Mouse (Mus musculus) limb, embryonic 11.5 days (tissue): ENCODE measurements around the gene Rasgef1b. TPM values are rescaled to one million over a fixed set of nuclear protein-coding genes. Genes with fewer than 3 reads are reported as not detected.

Source experiments
- ATAC-seq: fragments of 200-750 bp; cut with Nextera tagmentation; 2 replicates; pipeline ENCODE4 v1.8.0; 2017; ENCODE audit warnings: low read depth; ENCODE audit not compliant: insufficient number of reproducible peaks, low FRiP score, low TSS enrichment
- DNase-seq: peaks from one replicate; pipeline ENCODE4 v3.0.0-alpha.2; 2015; ENCODE audit warnings: low spot score
- H3K27ac ChIP-seq: fragments of 300-500 bp; sonication (generic); replicated peaks from 2 replicates; pipeline ENCODE4 v1.5.1; 2014; ENCODE audit warnings: low read depth, mild to moderate bottlenecking, low read length
- H3K27me3 ChIP-seq: fragments of 300-500 bp; sonication (generic); 2 replicates; pipeline ENCODE4 v1.6.1; 2014; ENCODE audit warnings: mild to moderate bottlenecking, low read length, mixed read lengths; ENCODE audit not compliant: control insufficient read depth, insufficient read depth
- H3K36me3 ChIP-seq: fragments of 300-500 bp; sonication (generic); 2 replicates; pipeline ENCODE4 v1.6.1; 2014; ENCODE audit warnings: mild to moderate bottlenecking, low read length, moderate library complexity, mixed read lengths; ENCODE audit not compliant: control insufficient read depth, insufficient read depth
- H3K4me1 ChIP-seq: fragments of 300-500 bp; sonication (generic); 2 replicates; pipeline ENCODE4 v1.6.1; 2014; ENCODE audit warnings: low read length, mixed read lengths; ENCODE audit not compliant: control insufficient read depth, insufficient read depth
- H3K4me2 ChIP-seq: fragments of 300-500 bp; sonication (generic); 2 replicates; pipeline ENCODE4 v1.6.1; 2014; ENCODE audit warnings: low read depth, mild to moderate bottlenecking, moderate library complexity; ENCODE audit not compliant: severe bottlenecking
- H3K4me3 ChIP-seq: fragments of 300-500 bp; sonication (generic); 2 replicates; pipeline ENCODE4 v1.5.1; 2014; ENCODE audit warnings: low read depth, low read length
- H3K9ac ChIP-seq: fragments of 300-500 bp; sonication (generic); 2 replicates; pipeline ENCODE4 v1.6.1; 2014; ENCODE audit warnings: mild to moderate bottlenecking, low read length
- H3K9me3 ChIP-seq: fragments of 300-500 bp; sonication (generic); 2 replicates; pipeline ENCODE4 v1.6.1; 2016; ENCODE audit warnings: low read length; ENCODE audit not compliant: control insufficient read depth
- WGBS: fragments of 180-500 bp; shearing (Covaris S2); extraction: QIAGEN DNeasy Blood & Tissue Kit; methylation state at CpG from one replicate; pipeline ENCODE4 v1.1.7; 2014; 5-methylcytosine and 5-hydroxymethylcytosine counted together
- polyA plus RNA-seq: library from polyadenylated mRNA; unstranded; fragments of >200 nt; fragmentation: Nextera tagmentation; extraction: Ambion mirVana; gene quantifications from 2 replicates; pipeline ENCODE4 v1.2.1, GENCODE M21; 2014

The Rasgef1b gene
- polyA plus RNA-seq, 1 experiment from 2014 or later = 59.9 TPM

DNA sequence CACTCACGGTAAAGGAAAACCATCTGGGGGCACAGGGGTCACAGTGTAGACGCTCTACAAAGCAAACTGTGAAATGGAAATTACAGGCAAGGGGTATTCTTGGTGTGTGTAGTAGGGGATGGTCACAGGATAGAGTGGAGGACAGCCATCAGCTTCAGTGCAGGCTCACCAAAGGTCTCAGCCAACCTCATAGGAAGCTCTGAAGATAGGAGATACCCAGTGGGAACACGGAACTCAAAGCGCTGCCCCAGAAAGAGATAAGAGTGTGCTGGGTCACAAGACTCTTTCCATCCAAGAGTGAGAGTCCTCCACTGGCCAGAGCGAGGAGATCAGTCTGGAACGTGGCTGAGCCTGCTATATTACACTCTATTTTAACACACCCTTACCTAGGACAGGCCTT lies 166.8 kb downstream of the Rasgef1b start:
- Histone ChIP-seq H3K4me2 (no peak overlapping the region), H3K9me3 (no peaks in the 10 kb centered on the region), H3K4me1 (peaks cover 13% of the 10 kb centered on the region), H3K27ac (no peak overlapping the region), H3K27me3 (no peaks in the 10 kb centered on the region), H3K36me3 (no peaks in the 10 kb centered on the region), H3K9ac (no peak overlapping the region), H3K4me3 (no peak overlapping the region)
- 84% methylated on average over 6 of the region's 6 CpGs for WGBS
- DNase-seq (no peak), ATAC-seq (no peak)

DNA sequence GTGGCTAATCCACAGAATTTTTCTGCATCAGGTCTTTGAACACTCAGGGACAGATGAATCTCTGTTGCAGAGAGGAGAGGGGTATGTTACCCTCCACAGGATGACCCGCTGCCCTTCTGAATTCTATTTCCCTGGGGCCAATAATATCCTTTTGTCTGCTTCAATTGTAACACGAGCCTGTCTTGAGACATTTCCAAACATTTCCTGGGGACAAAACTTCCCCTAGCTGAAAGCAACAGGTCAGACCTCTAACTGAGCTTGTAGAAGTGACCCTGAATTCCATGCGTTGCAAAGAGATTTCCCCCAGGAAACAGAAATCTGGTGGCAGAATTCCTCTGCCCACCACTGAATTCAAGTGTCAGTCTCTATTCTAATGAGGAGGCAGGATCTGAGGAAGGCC lies 169.1 kb downstream of the Rasgef1b start:
- Histone ChIP-seq H3K9me3 (no peaks in the 10 kb centered on the region), H3K4me2 (no peak overlapping the region), H3K4me3 (no peak overlapping the region), H3K27me3 (no peaks in the 10 kb centered on the region), H3K9ac (no peak overlapping the region), H3K4me1 (peaks cover 8% of the 10 kb centered on the region), H3K36me3 (no peaks in the 10 kb centered on the region), H3K27ac (no peak overlapping the region)
- DNase-seq (no peak), ATAC-seq (no peak)
- WGBS = 41% methylated on average over 3 of the region's 3 CpGs

- no peak overlapping the region for H3K4me2 ChIP-seq
- peaks cover 6% of the 10 kb centered on the region for H3K4me1 ChIP-seq
- no peak for DNase-seq
- H3K36me3 ChIP-seq = no peaks in the 10 kb centered on the region
- no peak overlapping the region for H3K9ac ChIP-seq
- H3K4me3 ChIP-seq = no peak overlapping the region
- 36% methylated on average over 9 of the region's 9 CpGs for WGBS
- ATAC-seq = no peak
- no peak overlapping the region for H3K27ac ChIP-seq
- H3K9me3 ChIP-seq = no peaks in the 10 kb centered on the region
- H3K27me3 ChIP-seq = no peaks in the 10 kb centered on the region
Measured at GRCm38 (mm10) chr5:99558231-99558630, 170.6 kb downstream of the Rasgef1b start.

GRCm38 (mm10) chr5:99552645-99553044 lies 176.2 kb downstream of the Rasgef1b start:
- 16% methylated on average over 7 of the region's 7 CpGs for WGBS
- no peaks in the 10 kb centered on the region for H3K9me3 ChIP-seq

DNA sequence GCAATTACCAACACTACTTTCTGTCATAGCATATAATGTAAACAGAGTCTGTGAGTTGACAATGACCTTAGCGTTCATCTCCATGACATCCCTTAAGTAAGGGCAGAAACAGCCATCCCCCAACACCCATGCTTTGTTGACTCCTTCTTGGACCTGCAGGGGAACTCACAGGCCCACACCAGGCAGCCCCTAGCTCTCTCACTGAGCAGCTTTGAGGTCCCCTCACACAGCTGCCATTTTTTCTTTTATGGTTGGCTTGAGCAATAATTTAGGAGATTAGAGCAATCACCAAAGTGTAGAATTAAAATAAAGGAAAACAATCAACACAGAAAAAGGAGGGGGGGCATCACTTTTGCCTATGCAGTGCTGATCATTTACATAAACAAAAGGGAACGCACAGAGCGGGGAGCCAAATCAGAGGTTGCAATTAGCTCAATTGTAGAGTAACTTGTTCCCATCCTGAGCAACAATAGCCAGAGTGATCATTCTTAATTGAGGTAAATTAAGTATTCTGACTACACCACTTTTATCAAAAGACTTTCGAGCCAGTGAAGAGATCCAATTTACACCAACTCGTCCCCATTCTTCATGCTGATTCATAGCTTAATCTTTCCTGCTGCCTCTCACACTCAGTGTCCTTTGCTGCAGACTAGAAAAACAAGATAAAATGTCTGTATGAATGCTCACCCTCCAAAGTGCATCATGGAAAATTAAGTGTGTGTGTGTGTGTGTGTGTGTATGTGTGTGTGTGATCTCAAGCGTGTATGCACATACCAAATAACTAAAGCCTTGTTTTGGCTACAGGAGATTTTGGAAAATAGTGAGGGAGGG lies 184.0 kb downstream of the Rasgef1b start:
- Histone ChIP-seq H3K4me1 (peaks cover 6% of the 10 kb centered on the region; the same call in 1 of the 2 replicates), H3K9ac (no peak overlapping the region), H3K27ac (no peak overlapping the region), H3K4me2 (no peak overlapping the region), H3K9me3 (no peaks in the 10 kb centered on the region), H3K4me3 (no peak overlapping the region), H3K36me3 (no peaks in the 10 kb centered on the region), H3K27me3 (no peaks in the 10 kb centered on the region)
- no peak for ATAC-seq
- WGBS = 80% methylated on average over 6 of the region's 6 CpGs
- DNase-seq = no peak

More at GRCm38 (mm10) chr5:99552645-99553044, 176.2 kb downstream of the Rasgef1b start:
- 0 out of 2 replicates have a peak, but pooled peaks cover 5% of the 10 kb centered on the region for H3K4me1 ChIP-seq
- peak; percentile 94 for ATAC-seq
- no peaks in the 10 kb centered on the region for H3K36me3 ChIP-seq
- H3K9ac ChIP-seq = no peak overlapping the region
- H3K27me3 ChIP-seq = no peaks in the 10 kb centered on the region
- no peak overlapping the region for H3K4me3 ChIP-seq
- H3K4me2 ChIP-seq = no peak overlapping the region
- H3K27ac ChIP-seq = peak overlapping the region; percentile 55
- peak; percentile 71 for DNase-seq

- no peak overlapping the region for H3K9ac ChIP-seq
- no peak for DNase-seq
- no peaks in the 10 kb centered on the region for H3K27me3 ChIP-seq
- 87% methylated on average over 2 of the region's 2 CpGs for WGBS
- peaks cover 6% of the 10 kb centered on the region; the same call in 1 of the 2 replicates for H3K4me1 ChIP-seq
- no peak for ATAC-seq
- no peak overlapping the region for H3K27ac ChIP-seq
- no peaks in the 10 kb centered on the region for H3K9me3 ChIP-seq
- H3K4me2 ChIP-seq = no peak overlapping the region
- no peaks in the 10 kb centered on the region for H3K36me3 ChIP-seq
- H3K4me3 ChIP-seq = no peak overlapping the region
Measured at GRCm38 (mm10) chr5:99541999-99542765, 186.7 kb downstream of the Rasgef1b start.

DNA sequence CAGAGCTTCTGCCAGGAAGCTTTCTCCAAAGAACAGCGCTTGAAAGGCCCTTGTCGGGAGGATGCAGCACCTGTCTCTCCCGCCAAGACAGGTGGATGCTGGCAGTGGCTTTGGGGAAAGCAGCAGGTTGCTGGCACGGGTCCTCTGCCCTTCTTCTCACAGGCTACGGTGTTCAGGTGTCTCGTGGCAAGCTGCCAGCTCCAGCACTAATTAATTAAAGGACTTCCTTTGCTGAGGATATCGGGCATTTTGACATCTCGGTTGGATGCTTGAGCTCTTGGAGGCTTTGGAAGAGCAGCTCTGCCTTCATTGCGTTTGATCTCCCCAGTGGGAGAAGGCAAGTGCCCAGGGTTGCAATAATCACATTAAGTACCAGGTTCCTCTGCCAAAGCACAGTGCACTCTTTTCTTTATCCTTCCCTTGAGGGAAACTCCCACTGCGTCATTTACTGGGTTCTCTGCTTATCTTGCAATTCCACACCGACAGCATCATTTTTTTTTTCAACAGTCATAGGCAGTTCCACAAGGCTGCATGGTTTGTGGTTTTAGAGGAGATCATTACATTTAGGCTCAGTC lies 187.5 kb downstream of the Rasgef1b start:
- DNase-seq = no peak
- Histone ChIP-seq H3K4me1 (peaks cover 6% of the 10 kb centered on the region; the same call in 1 of the 2 replicates), H3K4me2 (no peak overlapping the region), H3K9me3 (no peaks in the 10 kb centered on the region), H3K4me3 (no peak overlapping the region), H3K27me3 (no peaks in the 10 kb centered on the region), H3K36me3 (no peaks in the 10 kb centered on the region), H3K27ac (no peak overlapping the region), H3K9ac (no peak overlapping the region)
- 53% methylated on average over 11 of the region's 11 CpGs for WGBS
- ATAC-seq = no peak

- Histone ChIP-seq H3K27me3 (no peaks in the 10 kb centered on the region), H3K9ac (no peak overlapping the region), H3K9me3 (no peaks in the 10 kb centered on the region), H3K4me2 (no peak overlapping the region), H3K4me3 (no peak overlapping the region), H3K36me3 (no peaks in the 10 kb centered on the region), H3K27ac (no peak overlapping the region), H3K4me1 (no peaks in the 10 kb centered on the region)
- DNase-seq (no peak), ATAC-seq (no peak)
- 77% methylated on average over 7 of the region's 7 CpGs for WGBS
Measured at GRCm38 (mm10) chr5:99533416-99533815, 195.4 kb downstream of the Rasgef1b start.
